Mouse (Mus musculus): ENCODE results near the gene Gm5447.

The Gm5447 gene

DNA sequence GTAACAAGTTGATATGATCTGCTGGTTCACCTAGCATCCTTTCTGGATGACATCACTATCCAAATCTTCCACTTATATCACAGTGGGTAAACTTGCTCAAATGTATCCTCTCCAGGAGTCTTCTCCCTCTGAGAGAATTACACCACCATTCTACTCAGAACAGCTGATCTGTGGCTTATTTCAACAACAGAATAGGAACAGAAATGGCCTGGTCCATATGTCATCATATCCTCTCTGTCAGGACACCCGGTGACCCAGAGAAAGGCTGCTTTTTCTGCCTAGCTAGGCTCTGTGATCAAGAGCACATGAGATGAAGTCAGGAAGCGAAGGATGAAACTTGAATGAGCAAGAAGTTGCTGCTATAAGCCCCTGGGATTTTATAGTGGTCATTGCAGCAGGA is 13.7 kb downstream of the Gm5447 start:
- DNase-seq: no peak

DNA sequence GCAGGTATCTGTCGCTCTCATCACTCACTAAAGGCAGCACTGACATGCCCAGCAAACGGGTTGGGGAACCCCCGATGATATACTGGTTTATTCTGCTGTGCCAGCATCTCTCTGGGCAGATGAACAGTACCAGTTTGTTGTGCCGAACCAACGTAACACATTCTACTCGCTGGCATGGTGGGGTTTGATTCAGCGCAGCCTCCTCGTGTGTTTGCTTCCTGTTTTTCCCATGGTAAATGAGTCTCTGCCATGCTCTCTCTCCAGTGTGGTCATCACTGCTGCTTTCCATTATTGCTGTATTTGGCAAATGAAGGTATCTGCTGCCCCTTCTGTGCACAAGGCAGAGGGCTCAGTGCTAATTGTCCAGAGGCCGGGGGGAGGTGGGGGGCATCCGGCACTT is 15.7 kb downstream of the Gm5447 start:
- no peak for DNase-seq

DNA sequence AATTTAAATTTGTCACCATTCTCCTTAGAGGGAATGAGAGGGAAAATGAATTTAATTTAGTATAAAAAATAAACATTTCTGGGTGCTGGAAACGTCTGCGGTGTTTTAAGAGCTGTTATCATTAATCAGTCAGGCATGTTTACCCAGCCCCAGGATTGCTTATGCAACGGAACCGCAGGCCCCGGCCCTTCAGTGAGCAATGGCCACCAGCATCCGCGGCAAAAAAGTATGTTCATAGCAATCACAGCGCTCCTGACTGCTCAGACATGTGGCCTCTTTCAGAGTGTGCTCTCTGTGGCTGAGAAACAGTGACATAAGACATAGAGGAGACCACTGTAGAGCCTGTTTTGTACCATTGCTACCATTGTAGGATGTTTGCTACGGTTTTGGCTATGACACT is 16.2 kb downstream of the Gm5447 start:
- no peak for DNase-seq

DNA sequence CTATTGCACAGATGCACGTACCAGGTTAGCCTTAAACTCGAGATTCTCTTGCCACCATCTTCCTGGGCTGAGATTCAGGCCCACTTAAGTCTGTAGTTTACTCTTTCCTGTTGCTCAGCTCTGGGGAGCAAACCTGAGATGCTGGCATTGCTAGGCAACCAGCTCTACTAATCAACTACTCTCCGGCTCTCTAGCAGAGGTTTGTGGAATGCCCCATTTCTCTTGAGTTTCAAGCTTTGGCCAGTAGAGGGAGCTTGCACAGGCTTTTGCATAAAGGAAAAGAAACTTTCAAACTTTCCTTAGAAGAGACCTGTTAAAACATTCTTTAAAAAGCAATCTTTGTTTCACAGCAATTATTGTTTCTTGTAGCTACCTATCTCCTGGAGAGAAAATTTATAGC is 19.8 kb downstream of the Gm5447 start:
- DNase-seq: peak; percentile 40 to 42

DNA sequence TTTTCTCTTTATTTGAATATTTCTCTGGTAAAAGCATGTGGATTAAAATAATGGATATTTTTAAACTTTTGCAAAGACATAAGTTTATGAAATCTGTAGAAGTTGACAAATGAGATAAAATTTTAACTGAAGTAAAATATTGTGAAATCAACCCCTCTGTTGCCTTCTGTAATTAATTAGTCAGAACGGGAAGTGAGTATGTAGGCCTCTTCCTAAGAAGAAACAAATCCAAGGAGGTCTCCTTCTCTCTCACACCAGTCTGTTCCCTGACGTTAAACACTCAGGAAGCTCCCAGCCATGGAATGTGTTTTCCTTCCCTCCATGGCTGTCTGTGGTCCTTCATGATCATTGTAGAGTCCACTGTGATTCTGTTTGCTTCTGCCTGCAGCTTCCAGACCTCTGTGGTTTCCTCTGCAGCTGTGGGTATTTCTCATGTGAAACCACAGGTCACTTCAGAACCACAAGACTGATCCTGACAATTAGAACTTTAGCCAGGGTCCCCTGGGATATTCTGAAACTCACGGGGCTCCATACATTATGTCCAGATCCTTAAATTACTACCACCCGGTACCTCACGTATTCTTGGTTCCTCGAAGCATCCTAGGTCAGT is 20.4 kb downstream of the Gm5447 start:
- DNase-seq: no peak

DNA sequence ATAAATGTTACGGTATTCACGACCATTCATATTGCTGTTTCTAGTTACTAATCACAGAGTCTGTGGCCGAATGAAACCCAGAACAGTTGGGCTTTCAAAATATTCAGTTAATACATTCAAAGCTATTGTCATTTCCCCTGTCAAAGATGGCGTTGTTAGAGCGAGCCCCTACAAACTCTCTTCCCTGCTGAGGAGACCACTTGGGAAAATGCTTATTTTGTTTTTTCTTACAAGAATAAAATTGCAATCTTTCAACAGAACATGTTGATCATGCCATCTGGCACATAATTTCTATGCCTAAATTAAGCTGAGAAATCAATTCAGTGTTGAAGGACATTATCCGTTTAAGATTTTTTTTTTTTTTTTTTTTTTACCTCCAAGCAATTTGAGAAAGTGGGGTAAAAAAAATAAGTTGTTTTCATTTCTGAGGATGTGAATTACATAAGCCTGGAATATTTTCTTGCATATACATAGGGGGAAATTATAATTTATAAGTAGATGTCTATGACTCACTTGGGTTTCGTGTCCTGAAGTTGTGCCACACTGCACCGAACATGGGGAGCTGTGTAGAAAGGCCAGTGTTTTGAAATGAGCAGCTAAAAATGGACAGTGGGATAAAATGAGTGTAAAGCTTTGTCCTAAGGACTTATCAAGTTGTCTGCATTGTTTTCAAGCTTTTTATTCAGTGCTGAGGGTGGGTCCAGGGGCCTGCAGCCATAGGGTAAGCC is 23.7 kb downstream of the Gm5447 start:
- DNase-seq: no peak

DNA sequence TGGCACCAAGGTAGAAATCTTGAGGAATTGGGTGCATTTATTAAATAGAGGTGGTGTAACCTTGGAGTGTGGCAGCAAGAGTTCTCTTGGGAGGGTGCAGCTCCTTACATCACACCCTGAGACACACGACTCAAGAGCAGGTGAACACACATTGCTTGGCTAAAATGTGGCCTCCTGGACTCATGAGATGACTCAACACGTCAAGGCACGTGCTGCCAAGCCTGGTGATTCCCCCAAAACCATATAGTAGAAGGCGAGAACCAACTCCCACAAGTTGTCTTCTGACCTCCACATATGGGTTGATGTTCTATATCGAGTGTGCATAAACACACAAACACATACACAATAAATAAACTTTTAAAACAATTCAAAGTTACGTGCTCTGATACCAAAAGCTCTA is 25.8 kb downstream of the Gm5447 start:
- DNase-seq: no peak

DNA sequence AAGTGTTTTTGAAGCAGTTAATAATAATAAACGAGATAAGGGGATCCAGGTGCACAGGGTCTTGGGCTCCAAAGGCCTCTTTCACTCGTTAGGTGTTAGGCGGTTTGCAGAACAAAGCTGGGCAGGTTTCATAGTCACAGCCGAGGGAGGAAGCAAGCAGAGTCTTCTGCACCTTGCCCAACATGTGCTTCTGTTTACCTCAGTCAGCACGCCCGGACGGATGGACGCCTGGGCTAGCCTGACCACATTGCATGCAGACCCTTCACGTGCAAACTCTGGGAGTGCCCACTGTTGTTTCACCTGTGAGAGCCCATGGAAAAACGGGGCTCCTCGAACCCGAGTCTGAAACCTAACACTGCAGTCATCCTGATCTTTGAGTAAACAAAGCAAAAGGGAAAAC is 30.5 kb downstream of the Gm5447 start:
- DNase-seq: no peak

DNA sequence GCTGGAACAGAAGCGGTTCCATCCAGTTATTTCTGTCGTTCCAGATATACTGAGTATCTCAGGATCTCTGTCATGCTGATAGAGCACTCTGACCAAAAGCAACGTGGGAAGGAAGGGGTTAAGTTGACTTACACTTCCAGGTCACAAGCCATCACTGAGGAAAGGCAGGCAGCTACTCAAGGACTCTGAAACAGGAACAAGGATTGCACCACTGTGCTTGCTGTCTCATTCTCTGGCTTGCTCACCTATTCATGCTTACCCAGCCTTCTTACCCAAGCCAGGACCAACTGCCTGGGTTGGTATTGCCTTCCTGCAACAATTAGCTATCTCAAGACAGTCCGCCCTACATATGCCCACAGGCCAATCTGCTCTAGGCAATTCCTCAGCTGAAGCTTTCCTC is 31.0 kb downstream of the Gm5447 start:
- no peak for DNase-seq

DNA sequence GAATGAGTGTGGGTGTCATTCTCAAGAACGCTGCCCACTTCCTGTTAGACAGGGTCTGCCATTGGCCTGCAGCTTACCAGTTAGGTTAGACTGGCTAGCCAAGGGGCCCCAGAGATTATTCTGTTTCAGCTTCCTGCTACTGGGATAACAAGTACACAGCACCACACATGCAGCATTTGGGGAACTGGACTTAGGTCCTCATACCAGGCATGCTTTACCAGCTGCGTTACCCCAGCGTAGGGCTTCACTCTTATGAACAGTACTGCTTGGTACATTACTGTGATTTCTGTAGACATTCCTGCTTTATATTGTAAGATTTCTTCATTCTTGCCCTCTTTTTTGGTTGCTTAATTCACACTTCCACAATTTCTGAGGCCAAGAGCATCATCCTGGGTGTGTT is 43.5 kb downstream of the Gm5447 start:
- no peak for DNase-seq

DNA sequence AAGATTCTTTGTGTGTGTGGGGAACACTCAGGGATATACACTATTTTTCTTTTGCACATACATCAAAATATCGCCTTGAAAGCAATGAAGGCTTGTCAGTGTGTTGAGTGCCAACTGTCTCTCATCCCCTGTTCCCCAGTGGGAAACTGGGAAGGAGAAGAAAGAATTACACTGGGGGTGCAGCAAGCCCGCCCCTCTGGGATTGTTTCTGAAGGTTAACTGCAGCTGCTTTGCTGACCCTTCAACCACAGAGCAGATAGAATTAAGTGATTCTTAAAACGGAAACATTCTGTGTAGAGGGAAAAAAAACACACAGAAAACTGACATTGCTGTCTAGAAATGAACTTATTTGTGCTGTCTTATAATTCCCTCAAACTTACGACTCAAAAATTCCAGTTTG is 47.5 kb downstream of the Gm5447 start:
- DNase-seq: no peak

DNA sequence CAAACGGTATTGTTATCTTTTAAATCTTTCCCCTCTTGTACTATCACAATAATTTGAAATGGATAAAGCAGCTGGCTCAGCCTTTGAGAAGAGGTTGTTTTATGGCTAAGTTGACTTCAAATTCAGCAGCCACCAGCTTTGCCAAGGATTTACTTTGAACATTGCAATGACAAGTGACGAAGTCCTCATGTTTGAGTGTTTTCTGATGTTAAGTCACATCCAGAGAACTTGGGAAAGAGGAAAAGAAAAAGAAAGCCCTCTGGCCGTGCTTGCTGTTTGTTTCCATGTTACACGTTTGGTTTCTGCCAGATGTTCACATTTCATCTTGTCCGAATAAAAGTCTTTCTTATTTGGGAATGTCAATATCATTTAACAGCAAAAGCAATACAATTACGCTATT is 47.9 kb downstream of the Gm5447 start:
- DNase-seq: no peak

DNA sequence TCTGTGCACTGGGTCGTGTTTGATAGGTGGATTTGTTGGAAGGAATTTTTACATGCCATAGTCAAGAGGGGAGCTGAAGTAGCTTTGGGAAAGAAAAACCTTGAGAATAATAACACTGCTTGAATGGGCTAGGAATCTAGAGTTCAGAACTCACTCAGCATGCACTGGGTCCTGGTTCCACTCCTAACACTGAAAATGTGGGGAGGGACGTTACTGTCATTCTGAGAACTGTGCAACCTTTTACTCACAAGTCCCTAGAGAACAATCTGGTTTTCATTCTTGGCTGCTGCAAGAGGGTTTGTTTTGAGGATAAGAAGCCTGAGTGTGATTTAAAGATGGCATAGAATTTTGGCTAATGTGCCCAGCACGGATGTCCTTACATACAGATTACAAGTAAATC is 49.7 kb downstream of the Gm5447 start:
- no peak for DNase-seq
